ENCODE assay signal across 7 mouse cellular contexts in genomic region chr2:60720906-60721305, GRCm38 (mm10). TPM values are rescaled to one million over a fixed set of nuclear protein-coding genes. Genes with fewer than 3 reads are reported as not detected.
A peak's percentile ranks its signal among the peaks of the same experiment; 100 is the strongest.
DNase-seq lines count a peak whose midpoint lies in the region; ATAC-seq lines count a peak whose summit lies in the region.

No protein-coding gene starts in this region.

- peak; percentile 62 for DNase-seq in kidney, adult 9 months
- no peak for DNase-seq in kidney, adult 11 months
- peak; percentile 29 for DNase-seq in A20 (ENCODE audit: low read depth, low spot score)
- peak; percentile 14 for DNase-seq in ES-CJ7 (ENCODE audit: low read depth, low spot score)
- peak; percentile 44 to 78 for DNase-seq in heart, adult 18-20 months
- DNase-seq in urinary bladder, adult 2 months (ENCODE audit: low spot score) = no peak

- peak; percentile 57 for ATAC-seq in megakaryocyte, adult 5-6 weeks (ENCODE audit: poor library complexity, severe bottlenecking)

RNA-seq across cellular contexts. Expression of gene Itgb6, which starts 1.5 kb away (rescaled TPM):
- total RNA-seq in heart, adult 18-20 months (2021) = 10 to 100 TPM; 26.8 to 29.7 TPM
- not detected in 2 replicates for total RNA-seq in megakaryocyte, adult 5-6 weeks (2015)
- total RNA-seq in megakaryocyte, adult 5-6 weeks (2017) = not detected in 2 replicates
- polyA plus RNA-seq in urinary bladder, adult 2 months (2012; rRNA removed) = 15.6 and 17.2 TPM in 2 replicates

Comparison
In these comparisons a context has a peak if more than half of its experiments do, and no peak if none do; other contexts are left out.
1. DNase-seq: peak in kidney, adult 9 months (single experiment), A20 (single experiment), ES-CJ7 (single experiment) and heart, adult 18-20 months (2 of 2); none in kidney, adult 11 months (single experiment) and urinary bladder, adult 2 months (single experiment).
2. RNA of gene Itgb6, which starts 1.5 kb away (total RNA-seq): 26.8 to 29.7 TPM in heart, adult 18-20 months; not detected in megakaryocyte, adult 5-6 weeks; every median in the first group is over 10 times any median in the second.